Mouse (Mus musculus) gastrocnemius, adult 18-20 months (tissue): ENCODE results near the gene Pld6. TPM values are rescaled to one million over a fixed set of nuclear protein-coding genes. Genes with fewer than 3 reads are reported as not detected.

ENCODE experiments used
- DNase-seq: peaks from one replicate; pipeline ENCODE4 v3.0.0; 2021; ENCODE audit warnings: low spot score
- total RNA-seq, 2 experiments: library from RNA; stranded (reverse); gene quantifications; 2 replicates each; pipeline ENCODE4 v1.2.3; 2021

The Pld6 gene
- total RNA-seq, 2 experiments from 2014 or later: not detected

DNA sequence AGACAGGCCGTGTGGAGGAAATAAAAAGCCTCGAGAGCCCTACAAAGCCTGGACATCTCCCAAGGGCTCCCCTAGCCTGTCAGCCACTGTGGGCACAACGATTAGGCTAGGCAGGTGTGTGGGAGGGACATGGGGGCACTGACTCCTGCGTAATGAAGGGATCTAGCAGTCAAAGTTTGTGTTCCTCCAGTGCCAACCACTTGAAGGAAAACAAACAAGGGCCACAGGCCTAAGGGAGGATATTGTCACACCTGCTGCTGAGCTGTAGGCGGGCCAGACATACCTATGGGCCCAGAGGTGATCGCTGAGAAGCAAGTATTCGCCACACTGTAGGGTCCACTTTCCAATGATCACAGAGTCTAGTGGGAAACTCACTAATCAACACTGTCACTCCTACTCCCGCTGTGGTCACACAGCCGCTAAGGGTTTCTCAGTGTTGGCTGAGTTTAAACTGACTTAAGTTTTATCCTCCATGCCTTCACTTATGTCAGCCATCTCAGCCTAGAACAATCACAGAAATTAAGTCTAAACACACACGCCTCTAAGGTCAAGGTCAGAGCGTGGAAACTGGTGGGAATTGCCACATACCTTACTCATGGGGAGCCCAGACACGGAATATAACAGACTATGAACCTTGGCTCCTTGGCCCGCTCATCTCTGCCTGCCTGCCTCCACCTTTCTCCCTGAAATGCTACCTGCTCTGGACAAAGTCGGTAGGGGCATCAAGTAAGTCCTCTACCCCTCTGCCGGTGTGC, 824 bp downstream of the Pld6 start:
- DNase-seq: no peak

- DNase-seq: no peak
Observed at GRCm38 (mm10) chr11:59783591-59783990, 3.9 kb downstream of the Pld6 start.

DNA sequence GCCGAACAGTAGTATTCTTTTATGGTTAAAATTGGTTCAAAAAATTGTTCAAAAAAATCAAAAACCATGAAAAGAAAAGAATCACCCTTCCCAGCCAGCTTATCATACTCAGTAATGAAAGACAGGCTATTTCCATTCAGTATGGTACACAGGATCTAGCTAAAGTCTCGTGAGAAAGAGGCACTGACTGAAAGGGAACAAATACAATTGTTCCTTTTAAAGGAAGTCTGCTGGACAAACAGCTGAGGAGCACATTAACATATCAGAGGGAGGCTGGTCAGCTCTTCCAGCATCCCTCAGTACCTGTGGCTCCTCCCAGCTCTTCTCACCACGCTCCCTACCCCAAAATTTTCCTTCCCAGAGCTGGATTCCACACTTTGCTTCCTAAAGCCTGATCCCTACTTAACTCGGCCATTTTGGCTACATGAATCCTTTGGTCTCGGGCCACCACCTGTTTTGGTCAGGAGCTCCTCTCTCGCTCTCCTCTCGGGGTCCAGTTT, 5.3 kb downstream of the Pld6 start:
- DNase-seq: no peak

DNA sequence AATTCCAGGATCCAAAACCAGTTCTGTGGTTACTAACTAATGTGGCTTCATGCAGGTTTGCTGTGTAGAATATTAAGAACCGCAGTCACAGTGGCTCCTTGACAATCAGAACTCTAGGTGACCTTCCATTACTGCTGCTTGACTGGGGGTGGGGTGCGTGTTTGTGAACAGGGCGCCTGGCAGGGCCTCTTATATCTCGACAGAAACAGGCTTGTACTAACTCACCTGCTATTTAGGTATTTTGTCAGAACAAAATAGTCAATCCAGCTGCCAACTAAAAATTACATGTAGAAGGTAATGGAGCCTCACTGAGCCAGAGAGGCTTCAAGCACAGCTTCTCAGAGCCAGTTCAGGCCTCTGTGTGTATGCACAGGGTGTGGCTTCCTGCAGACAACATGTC, 7.2 kb downstream of the Pld6 start:
- DNase-seq: no peak

- DNase-seq: no peak
Observed at GRCm38 (mm10) chr11:59779406-59779805, 8.0 kb downstream of the Pld6 start.

GRCm38 (mm10) chr11:59778874-59779223, 8.6 kb downstream of the Pld6 start:
- DNase-seq: no peak

DNA sequence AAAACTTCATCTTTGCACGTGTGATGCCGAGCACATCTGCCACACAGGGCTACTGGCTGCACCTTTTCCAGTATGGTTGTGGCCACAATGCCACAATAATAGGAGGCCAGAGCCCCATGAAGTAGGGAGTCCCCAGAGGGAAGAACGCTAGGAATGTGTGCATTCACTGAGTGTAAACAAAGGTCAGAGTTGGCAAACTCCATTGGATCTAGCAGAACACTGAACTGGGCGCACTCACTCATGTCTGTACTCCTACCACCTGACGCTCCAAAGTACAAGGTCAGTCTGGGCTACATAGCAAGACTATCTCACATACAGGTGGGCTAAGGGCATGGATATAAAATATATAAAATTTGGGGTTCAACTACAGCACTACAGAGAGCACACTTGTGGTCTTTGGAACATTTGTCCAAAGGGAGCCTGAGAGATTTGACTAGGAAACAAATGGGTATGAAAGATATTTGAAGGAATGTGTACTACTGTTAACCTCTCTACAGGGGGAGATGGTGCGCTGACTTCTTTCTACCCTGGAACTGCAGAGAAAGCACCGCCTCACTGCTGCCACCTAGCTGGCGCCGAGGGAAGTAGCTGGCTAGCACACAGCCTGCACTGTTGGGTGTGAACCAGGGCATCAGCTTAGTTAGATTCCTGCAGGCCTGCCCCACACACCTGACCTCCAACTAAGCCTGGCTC, 9.1 kb downstream of the Pld6 start:
- peak; percentile 73 for DNase-seq

DNA sequence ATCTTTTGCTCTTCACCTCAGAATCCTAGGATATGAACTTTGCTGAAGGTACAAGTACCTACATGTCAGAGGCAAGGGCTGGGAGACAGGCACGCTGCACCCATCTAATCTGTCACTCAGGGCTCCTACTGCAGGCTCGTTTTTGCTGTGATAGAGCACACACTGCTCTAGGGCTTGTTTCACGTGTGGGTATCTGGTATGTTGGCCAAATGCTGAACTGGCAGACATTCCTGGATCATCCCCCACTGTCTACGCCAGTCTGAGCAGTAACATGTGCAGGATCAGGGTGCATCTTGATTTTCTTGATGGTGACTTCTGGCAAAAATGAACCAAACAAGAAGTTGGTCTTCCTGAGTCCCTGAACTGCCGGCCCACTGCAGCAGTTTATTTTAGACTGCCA, 10.2 kb downstream of the Pld6 start:
- DNase-seq: no peak

GRCm38 (mm10) chr11:59775435-59776148, 11.9 kb downstream of the Pld6 start:
- DNase-seq: no peak

DNA sequence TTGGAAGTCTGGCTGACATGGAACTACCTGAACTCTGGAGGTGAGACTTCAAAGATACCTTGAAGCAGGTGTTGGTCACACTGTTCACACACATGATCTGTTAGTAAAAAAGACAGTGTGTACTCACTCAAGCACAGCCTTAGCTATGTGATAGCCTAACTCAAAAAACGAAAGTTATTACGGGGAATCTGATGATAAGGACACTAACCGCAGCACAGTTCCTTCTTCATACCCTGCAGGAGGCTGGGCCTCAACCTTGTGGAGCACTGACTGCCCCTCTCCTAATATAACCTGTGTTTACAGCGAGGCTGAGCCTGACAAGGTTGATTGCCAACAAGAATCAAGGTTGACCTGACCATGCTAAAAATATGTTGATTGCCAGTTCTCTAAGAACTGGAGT, 12.9 kb downstream of the Pld6 start:
- DNase-seq: no peak

GRCm38 (mm10) chr11:59772902-59773301, 14.5 kb downstream of the Pld6 start:
- no peak for DNase-seq

GRCm38 (mm10) chr11:59772291-59772690, 15.2 kb downstream of the Pld6 start:
- no peak for DNase-seq

DNA sequence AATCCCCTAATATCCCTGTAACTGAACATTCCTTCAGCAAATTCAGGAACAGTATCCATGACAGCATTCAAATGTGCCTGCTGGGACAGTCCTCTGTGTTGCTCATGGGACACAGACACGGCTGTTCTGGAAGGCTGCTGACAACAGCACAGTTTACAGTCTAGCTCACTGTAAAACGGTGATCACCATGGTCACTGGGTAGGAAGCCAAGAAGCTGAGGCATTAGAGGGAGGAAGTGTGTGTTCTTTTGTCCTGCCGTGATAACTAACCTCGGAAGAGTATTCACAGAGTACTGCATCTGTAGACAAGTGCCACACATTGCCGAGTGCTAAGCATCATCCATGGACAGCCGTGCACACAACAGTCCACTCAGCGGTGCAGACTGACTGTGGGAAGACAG, 16.7 kb downstream of the Pld6 start:
- DNase-seq: no peak

- DNase-seq: no peak
Observed at GRCm38 (mm10) chr11:59769738-59770137, 17.7 kb downstream of the Pld6 start.

DNA sequence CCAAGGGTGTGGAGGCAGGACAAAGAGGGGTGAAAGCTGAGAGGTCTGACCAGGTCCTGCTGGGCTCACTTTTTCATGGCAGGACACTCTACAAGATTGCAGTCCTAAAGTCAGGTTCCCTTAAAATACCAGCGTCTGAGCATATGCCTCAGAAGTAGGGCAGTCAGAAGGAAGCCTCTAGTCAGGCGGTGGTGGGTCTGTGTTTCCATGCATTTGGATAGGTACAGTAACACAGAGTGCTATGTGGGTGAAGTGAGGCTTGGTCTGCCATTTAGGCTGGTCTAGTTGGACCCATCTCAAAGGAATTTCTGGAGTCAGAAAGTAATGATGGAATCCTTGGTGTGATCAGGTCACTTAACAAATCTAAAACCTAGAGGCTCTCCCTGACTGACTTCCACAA, 18.1 kb downstream of the Pld6 start:
- no peak for DNase-seq

DNA sequence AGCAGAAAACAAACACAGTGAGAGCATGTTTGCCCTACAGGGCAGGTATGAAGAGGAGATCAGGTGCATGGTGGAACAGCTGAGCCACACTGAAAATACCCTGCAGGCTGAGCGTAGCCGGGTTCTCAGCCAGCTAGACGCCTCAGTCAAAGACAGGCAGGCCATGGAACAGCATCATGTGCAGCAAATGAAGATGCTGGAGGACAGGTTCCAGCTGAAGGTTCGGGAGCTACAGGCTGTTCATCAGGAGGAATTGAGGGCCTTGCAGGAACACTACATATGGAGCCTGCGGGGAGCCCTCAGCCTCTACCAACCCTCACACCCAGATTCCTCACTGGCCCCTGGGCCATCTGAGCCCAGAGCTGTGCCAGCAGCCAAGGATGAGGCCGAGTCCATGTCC, 26.6 kb downstream of the Pld6 start:
- no peak for DNase-seq

DNA sequence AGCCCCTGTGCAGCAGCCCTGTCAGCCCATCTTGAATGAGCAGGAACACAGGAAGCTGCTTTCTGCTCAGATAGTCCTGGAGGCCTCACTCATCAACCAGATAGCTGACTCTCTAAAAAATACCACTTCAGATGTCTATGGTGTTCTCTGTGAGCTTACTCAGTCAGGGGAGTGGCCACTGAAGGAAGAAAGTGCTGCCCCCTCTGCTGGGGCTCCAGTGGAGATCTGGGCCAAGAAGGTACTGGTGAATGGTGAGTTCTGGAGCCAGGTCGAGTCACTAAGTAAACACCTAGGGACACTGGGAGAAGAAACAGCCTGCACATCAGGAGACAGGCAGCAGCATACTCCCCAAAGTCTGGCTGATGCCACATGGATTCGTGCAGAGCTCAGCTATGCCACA, 27.8 kb downstream of the Pld6 start:
- DNase-seq: no peak

DNA sequence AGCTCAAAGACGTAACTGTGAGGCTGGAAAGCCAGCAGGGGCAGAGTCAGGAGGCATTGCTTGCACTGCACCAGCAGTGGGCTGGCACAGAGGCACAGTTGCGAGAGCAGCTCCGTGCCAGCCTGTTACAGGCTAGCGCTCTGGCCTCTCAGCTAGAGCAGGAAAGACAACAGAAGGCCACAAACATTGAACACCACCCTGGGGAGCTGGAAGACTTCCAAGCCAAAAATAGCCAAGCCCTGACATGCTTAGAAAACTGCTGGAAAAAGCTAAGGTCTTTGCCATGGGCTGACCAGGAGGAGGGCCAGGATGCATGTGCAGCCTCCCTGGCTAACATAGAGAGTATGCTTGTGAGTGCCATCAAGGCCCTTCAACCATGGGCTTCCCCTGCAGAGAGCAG, 28.3 kb downstream of the Pld6 start:
- DNase-seq: peak; percentile 52

- DNase-seq: no peak
Observed at GRCm38 (mm10) chr11:59758191-59758985, 29.1 kb downstream of the Pld6 start.

DNA sequence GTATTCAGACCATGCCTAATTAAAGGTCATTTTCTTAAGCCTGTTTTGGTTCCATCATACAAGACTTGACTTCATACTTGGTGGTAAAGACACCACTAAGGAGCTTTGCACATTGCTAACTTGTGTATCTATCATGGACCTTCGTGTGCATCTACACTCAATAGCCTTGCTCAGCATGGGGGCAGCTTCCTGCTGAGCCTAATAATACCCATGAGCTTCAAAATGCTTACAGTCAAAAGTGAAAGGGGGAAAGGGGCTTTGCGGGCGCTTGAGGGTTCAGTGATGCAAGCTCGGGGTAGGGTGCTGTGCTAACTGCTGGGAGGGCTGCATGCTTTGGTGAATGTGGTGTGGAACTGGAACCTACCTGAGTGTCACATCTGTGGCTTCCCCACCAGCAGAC, 31.1 kb downstream of the Pld6 start:
- no peak for DNase-seq

DNA sequence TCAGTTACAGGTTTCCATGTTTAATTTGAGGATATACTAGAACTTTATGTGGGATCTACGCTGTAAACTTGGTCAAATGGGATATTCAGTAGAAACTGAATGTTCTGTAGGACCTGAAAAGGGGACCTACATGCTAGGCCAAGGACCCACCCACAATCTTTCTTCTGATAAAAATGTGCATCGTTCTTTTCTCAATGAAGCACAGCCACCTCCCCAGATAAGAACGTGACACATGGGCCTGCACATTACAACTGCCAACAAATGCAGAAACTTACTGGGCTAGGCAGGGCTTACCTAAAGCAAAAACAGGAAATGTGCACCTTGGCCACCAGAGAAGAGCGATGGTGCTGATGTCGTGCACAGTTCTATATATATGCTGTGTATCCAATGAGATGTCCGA, 32.9 kb downstream of the Pld6 start:
- no peak for DNase-seq

GRCm38 (mm10) chr11:59749050-59749449, 38.4 kb downstream of the Pld6 start:
- DNase-seq: no peak
